Mouse (Mus musculus): ENCODE results near the gene Tmem140.

Tmem140 gene

DNA sequence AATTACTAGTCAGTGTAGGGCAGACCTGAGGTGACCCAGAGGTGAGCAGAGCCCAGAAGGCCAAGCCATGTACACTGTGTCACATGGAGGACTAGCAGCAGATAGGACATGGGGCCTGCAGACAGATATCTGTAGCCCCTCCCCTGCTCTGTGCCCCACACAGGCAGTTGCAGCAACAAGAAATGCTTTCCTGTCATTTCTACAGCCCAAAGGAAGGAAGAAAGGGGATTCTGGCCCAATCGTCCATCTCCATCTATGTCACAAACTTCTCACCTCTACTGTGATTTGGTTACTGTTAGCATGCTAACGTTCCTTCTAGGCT, 13.8 kb downstream of the Tmem140 start:
- DNase-seq, result no peak

DNA sequence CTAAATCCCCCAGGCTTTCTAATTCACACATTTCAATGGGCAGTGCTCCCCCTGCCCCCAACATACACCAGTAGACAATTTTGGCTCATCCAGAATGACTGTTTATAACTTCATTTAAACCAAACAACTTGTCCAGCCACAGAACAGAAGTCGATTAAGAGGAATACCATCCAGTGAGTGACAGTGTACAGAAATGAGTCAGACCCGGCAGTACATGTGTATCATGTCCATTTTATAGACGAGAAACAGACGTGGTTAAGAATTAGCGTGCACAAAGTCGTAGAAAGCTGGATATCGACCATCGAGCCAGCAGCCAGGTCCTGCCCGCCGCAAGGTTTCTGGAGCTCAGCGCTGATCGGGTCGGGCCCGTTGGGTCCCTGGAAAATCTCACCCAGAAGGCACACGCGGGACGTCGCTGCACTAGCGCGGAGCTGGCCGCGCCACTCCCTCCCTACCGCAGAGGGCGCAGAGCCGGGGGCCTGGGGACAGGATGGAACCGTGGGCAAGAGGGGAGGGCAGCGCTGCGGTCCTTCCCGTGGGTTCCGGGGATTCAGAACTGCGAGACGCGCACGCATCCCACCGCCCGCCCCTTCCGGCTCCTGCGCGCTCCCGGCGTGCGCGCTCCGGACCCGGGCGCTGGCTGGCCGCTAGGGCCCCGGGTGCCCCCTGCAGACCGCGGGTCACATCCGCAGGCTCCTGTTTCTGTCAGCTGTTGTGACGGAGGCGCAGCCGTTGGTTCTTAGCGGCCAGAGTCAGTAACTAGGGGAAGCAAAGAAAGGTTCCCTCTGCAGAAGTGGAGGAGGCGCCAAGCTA, 14.8 kb downstream of the Tmem140 start, which contains the start of gene Cyren:
Gene Cyren (minus strand): TSS at position 552 of the 813 bp plus-strand sequence.
- peak; percentile 87 to 94 for DNase-seq

DNA sequence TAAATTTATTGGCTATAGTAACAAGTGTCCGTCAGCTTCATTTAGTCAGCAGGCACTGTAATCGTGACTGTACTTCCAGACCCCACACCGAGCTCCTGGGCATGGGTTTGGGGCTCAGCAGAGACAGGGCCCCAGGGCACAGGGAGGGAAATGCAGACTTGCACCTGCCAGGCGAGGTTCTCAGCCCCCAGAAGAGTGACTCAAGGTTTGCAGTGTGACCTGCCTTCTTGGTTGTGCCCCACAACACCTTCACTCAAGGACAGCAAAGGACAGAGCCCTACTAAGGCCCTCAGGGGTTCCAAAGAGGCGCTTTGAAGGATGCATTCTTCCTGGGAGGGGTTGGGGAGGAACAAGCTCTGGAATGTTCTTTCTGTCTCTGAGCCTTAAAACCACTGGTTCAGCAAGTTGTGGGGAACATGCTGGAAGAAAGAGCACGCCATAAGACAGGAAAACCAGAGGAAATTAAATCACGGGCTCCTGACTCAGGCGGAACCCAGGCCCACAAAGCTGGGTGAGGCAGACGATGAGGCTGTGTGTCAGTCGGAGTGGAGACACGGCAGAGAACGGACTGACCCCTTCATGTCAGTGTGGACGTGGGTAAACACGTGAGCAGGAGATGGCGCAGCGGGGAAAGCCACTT, 16.3 kb downstream of the Tmem140 start:
- DNase-seq, result no peak

DNA sequence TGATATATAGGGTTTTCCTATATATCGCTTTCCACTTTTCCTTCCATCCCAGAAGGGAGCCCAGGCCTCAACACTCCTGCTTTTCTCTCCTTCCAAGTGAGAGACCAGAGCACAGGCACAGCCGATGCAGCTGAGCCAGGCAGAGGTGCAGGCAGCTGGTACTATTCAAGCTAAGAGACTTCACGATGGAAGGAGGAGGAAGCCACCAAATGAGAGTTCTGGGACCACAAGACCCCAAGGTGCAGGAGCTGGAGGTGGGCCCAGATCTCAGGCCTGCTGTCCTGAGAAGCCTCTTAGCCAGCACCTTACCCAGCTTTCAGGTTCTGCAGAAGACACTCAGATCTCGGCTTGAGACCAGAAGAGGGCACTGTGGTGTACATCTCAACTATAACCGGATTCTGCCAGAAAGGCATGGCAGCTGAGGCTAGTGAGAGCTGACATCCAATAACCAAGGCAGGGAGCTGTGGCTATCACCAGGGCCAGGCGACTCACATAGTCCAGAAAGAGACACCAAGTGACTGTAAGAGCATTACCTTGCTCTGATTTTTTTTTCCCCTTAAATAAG, 17.0 kb downstream of the Tmem140 start:
- peak; percentile 61 to 68 for DNase-seq

DNA sequence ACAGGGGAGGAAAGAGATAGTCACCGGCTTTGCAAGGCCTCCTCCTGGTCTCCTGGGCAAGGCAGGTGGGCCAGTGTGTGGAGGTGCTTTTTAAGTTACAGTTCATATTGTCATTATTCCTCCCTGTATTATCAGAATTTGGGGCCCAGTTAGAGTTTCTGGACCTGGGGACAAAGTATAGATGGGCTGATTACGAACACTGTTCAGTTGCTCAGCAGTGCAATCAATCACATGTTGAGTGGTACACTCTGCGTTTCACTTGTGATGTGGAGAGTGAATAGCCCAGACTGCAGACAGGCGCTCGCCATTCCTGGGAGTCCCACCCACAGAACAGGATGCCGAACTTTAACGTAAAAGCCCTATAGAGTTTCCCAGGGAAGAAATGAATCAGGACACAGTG, 21.8 kb downstream of the Tmem140 start:
- no peak for DNase-seq

DNA sequence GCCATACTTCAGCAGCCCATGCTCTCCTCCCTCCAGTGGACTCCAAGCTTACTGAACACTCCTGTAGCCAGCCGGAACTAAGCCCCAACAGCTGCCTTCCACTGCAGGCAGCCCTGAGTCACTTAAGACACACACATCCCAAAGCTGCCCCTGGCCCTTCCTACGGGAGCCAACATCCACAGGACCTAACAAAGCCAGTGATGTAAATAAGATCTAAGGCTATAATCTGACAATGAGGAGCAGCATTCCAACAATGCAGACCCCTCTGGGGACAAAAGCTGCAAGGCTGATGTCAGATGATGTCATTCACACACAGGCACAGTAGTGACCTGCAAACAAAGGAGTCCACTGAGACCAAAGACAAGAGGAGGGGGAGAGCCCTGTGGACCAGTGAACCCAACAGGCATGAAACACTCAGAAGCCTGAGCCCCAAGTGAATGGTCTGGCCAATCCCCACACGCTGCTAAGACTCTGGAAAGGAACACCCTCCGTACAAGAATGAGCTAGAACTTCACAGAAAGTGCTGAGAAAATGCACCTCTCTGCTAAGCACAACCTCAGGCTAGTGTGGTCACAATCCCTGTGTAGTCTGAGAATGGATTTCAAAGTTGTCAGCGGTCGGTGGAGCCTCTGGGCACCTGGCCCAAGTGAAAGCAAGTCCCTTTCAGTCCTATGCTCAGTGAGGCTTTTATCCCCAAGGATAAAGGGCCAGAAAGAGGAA, 24.3 kb downstream of the Tmem140 start:
- DNase-seq, result no peak

DNA sequence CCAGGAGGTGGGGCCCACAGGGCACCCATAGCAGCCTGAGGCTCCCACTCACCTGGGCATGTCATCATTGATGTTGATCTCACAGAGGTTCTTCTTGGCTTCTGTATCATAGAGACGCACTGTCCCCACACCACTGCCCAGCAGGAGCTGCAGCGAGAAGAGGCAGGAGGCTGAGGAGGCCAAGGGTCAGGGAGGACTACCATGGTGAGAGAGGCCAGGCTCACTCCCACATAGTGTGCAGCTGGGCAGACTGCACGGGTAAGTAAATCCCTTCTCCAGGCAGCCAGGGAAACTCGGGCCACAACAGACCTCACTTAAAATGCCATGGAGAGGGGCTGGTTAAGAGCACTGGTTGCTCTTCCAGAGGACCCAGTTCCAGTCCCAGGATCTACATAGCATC, 26.2 kb downstream of the Tmem140 start:
- DNase-seq, result no peak

DNA sequence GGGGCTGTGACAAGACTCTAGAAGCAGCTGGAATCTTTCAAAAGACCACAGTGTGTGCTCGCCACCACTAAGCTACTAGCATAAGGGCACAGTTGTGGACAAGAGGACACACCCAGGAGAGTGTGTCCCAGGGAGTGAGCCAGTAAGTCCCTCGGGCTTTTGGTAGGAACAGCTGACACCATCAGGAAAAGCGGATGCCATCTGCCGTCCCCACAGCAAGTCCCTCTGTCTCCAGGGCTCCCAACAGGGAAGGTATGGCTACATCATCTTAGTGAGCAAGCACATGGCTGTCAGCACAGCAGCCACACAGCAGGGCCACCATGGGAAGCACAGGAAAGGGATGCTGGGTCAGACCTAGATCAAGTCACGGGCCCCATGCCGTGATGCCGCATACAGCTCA, 32.6 kb downstream of the Tmem140 start:
- DNase-seq, result peak; percentile 31 to 39

DNA sequence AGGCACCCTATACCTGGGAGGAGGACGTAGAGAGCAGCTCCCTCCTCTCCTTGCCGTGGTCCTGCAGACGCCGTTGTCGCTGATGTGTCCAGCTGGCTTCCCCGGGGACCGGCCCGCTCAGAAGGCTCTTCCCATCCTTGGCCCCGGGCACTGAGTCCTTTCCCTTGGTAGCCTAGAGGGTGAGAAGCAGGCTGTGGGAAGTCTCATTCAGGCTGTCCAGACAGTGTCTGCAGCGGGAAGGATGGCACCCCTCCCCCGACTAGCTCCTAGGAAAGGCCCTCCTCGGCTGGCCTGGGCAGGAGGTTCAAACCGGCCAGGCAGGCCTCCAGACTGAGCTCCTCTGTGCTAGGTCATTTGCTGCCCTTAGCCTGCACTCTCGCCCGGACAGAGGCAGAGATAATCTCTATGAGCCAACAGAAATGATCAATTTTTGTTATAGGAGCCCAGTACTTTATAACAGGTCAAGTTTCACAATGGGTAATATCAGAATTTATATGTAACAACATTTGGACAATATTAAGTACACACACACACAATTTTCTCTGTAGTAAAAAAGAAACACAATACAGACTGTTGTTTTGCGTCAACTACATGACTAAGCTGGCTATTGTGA, 33.3 kb downstream of the Tmem140 start:
- no peak for DNase-seq

DNA sequence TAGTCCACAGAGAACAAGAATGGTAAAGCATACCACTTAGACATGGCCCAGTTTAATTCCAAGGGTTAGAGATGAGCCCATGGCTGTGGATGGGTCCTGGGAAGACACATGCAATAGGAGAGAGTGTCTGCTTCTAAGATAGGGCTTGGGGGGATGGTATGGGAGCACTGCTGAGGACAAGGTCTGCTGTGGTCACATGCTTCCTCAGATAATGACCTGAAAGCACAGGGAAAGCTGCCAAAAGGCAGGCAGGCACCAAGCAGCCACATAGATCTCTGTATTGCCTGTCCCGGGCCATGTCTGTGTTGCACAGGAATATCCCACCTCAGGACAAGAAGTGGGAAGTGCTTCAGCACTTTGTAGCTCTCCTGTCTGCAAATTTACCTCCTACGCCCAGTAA, 36.2 kb downstream of the Tmem140 start:
- no peak for DNase-seq

DNA sequence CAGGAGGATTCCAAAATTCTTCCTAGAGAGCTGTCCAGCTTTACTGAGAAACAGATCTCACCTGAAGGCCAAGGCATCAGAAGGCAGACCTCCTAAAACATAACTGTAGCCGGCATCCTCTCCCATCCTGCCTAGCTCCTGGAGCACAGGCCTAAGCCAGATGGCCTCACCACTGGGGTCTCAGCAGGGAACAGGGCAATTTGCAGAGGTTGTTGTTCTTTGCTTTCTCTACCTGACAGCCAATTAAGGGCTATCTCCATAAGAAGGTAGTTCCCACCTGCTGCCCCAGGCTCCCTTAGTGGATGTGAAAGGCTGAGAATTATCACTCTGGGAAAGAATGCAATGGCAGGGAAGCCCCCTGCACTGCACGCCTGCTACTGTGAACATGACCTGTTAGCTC, 38.0 kb downstream of the Tmem140 start:
- peak; percentile 56 to 57 for DNase-seq

DNA sequence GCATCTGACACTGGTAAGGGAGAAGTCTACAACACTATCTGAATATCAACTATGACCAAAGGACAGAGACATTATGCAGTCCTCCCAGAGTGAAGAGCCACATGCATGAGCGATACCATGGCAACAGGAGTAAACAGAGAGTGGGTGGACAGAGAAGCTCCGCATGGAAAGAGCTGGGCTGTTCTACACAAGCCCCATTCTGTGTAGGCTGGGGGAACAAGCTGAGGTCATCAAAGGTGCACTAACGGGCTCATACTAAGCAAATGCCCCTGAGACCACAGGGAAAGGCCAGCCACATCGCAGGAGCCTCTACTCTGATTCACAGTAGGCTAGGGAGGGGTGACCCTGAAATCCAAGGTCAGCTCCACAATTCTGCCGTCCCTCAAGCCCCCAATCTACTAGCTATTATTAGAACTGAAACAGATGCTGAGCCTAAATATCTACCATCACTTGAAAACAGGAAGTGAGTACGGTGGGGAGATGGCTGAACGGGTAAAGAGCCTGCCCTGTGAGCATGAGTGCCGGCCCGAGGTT, 39.0 kb downstream of the Tmem140 start:
- DNase-seq, result no peak

DNA sequence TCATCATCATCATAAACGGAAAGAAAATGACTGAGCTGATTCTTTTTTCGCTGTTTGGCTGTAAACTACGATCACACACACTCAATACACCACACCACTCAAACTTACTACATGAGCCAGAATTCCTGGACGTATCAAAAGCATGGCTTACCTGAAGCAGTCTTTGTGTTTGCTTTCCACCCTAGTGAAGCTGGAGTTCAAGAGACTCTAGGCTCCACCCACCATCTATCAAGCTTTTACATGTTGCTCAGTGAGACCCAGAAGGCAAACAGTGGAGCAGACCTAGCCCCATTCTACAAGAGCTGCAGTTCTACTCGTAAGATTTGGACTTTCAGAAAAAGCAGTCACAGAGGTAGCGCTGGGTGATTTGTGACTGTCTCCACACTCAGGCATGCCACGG, 39.6 kb downstream of the Tmem140 start:
- DNase-seq, result no peak

DNA sequence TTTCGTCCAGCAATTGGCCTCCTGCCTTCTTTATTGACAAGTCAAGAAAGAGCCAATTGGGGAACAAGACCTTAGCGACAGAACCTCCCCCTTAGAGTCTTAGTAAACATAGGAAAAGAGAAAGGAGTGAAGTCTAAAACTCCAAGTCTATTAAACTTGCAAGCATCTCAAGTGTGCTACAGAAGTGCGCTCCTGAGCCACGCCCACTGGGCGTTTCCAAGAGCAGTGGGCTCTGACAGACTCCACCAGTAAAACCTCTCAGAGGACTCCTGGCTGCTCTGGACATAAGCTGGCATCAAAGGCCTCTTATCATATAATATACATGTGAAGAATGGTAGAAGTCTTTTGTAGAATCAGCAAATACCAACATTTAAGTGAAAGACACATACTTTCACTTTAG, 40.5 kb downstream of the Tmem140 start:
- no peak for DNase-seq

DNA sequence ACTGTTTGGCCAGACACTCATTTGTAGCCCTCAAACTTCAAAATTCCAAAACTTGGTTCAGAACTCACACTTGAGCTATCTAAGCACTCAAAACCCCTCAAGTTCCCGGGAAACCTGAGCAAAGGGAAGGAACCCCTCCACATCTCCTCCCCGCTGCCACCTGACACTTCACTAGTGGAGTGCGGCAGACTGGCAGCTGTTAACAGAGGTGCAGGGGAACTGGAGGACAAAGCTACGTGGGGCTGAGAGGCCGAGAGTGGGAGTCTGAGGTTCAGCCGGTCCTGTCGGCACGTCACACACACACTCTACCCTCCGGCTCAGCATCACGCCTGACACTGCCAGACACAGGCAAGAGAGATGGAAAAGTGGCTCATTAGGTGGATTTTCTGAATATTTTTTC, 40.9 kb downstream of the Tmem140 start:
- DNase-seq, result no peak

DNA sequence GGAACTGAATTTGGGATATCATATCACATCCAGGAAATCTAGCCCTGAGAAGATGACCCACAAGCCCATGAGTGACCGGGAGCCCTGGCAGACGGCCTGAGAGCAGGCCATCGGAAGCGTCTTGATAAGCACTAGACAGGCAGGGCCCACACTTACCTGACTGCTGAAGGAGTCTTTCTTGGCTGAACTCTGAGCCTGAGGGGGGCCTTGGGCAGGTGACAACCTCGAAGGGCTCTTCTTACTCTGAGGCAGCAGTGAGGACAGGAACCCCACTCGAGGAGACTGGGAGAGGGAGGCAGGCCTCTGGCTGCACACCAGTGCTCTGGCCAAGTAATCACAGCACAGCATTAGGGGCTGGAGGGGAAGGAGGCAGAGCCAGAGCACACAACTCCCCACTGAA, 41.4 kb downstream of the Tmem140 start:
- no peak for DNase-seq

DNA sequence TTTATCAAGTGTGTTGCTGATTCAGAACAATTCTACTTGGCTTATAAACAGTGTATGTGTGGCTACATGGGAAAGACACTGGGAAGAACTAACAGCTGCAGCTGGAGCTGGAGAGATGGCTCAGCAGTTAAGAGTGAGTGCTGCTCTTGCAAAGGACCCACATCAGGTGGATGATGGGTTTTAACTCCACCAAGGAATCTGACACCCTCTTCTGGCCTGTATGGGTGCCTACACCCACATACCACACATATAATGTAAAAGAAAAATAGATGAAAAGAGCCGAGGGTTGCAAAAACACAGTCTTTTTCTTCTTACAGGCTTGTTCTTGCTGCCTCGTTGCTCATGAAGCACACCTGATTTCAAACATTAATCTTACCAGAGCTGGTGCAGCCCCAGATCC, 43.2 kb downstream of the Tmem140 start:
- no peak for DNase-seq

DNA sequence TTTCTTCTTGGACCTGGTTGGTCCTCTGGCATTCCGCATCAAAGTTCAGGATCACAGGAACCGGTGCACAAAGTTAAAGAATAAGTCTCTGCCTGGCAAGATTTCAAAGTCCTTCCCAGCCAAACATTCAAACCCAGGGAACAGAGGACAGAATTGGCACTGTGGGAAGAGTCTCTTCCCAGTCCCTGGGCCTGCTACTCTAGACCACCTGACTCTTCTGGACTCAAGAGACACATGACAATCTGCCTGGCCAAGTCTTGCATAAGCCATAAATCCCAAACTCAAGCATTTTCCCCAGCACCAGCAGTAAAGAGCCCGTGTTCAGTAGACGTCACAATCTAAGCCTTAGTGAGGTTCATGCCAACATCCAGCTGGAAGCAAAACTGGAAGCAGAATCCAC, 43.7 kb downstream of the Tmem140 start:
- DNase-seq, result no peak

DNA sequence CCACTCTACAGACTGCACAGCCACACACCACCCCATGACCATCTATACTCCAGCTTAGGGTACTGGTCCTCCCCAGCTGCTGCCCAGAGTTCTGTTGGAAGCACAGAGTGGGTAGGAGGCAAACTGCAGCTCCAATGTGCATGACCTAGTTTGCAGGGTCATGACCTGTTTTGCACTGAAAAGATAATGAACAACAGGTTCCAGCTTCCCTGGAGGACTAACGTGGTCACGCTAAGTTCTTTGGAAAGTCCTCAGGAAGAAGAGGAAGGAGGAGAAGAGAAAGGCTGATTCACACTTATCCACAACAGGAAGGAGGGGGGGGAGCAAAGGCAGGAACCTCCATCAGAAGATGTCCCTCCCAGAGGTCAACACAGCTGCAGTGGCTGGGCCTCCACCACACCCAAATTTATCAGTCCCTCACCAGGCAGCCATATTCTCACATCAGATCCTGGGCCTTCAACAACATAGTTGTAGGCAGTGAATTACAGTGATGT, 44.2 kb downstream of the Tmem140 start:
- DNase-seq, result no peak

DNA sequence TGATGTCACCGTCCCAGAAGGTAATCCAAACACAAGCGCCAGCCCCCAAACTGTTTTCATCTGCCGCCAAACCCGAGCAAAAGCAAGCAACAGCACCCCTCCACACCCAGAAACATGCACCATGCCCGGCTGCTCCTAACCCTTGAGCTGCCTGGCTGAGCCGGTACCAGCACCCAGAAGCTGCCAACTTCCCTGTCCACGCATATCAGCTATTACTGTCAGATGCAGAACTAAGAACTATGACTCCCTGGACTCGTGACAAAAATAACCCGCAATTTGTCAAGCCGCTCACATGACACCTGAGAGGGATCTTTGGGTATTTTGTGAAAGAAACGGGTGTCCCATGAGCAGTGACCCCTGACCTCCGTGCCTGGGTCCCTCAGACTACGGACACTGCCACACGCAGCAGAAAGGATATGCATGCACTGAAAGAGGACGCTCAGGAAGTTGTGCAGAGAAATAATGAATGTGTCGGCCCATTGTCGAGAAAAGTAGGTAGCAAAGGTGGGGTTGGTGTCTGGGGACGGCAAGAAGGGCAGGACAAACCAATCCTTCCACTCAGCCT, 44.8 kb downstream of the Tmem140 start:
- DNase-seq, result no peak

DNA sequence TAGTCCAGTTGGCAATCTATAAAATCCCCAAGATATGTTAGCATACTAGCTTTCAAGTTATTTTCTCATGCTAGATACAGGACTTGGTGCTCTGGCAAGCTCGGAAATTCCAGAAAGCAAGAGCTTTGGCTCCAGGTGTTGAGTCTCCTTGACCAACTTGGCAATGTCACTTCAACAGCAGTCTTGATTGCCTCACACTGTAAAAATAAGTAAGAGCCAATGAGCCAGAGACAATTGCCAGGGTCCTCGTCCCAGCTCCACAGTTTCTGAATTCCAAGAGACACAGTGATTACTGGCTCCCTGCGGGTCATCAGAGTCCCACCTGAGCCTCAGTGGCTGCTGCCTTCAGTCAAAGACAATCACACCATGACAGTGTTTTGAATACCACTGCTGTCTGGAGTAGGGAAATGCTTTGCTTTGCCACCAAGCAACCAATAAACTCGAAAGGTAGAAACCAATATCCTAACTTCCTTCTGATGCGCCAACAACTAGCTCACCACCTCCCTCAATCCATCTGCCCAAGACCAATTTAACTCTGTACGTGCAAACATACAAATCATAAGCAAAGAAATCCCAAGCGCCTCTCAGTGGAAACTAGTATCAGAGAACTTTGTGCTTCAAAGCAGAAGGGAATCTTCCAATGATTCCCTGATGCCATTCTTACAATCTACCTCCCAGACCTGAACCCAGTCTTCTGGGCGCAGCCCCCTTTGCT, 46.8 kb downstream of the Tmem140 start:
- no peak for DNase-seq

Measured in cerebellum, adult 18-20 months (tissue).